Mouse (Mus musculus) adipocyte (in vitro differentiated cells): Measurements from ENCODE around the gene Akap13.

Experiments used
- DNase-seq: peaks from one replicate; pipeline ENCODE4 v3.0.0-alpha.2; 2016; ENCODE audit warnings: low spot score

Gene Akap13

GRCm38 (mm10) chr7:75516716-75517619 lies 61.6 kb downstream of the Akap13 start:
- DNase-seq, result no peak

- no peak for DNase-seq
Observed at GRCm38 (mm10) chr7:75520531-75520930, 65.2 kb downstream of the Akap13 start.

GRCm38 (mm10) chr7:75521199-75521598 lies 65.9 kb downstream of the Akap13 start:
- DNase-seq, result no peak

- no peak for DNase-seq
Observed at GRCm38 (mm10) chr7:75522226-75522625, 66.9 kb downstream of the Akap13 start.

- DNase-seq, result no peak
Observed at GRCm38 (mm10) chr7:75524789-75525569, 69.6 kb downstream of the Akap13 start.

- peak; percentile 63 for DNase-seq
Observed at GRCm38 (mm10) chr7:75525716-75526401, 70.5 kb downstream of the Akap13 start.

GRCm38 (mm10) chr7:75528751-75529150 lies 73.4 kb downstream of the Akap13 start:
- DNase-seq, result no peak

GRCm38 (mm10) chr7:75529857-75530437 lies 74.6 kb downstream of the Akap13 start:
- DNase-seq, result no peak

GRCm38 (mm10) chr7:75530642-75531041 lies 75.3 kb downstream of the Akap13 start:
- no peak for DNase-seq

- DNase-seq, result no peak
Observed at GRCm38 (mm10) chr7:75533079-75533478, 77.7 kb downstream of the Akap13 start.

GRCm38 (mm10) chr7:75536298-75536697 lies 81.0 kb downstream of the Akap13 start:
- DNase-seq, result no peak

- no peak for DNase-seq
Observed at GRCm38 (mm10) chr7:75537567-75537966, 82.2 kb downstream of the Akap13 start.

- no peak for DNase-seq
Observed at GRCm38 (mm10) chr7:75538513-75538912, 83.2 kb downstream of the Akap13 start.

GRCm38 (mm10) chr7:75539168-75539567 lies 83.8 kb downstream of the Akap13 start:
- no peak for DNase-seq

GRCm38 (mm10) chr7:75549856-75550255 lies 94.5 kb downstream of the Akap13 start:
- peak; percentile 45 for DNase-seq

- no peak for DNase-seq
Observed at GRCm38 (mm10) chr7:75550791-75551336, 95.5 kb downstream of the Akap13 start.

GRCm38 (mm10) chr7:75553002-75553666 lies 97.8 kb downstream of the Akap13 start:
- no peak for DNase-seq

- peak; percentile 10 for DNase-seq
Observed at GRCm38 (mm10) chr7:75553667-75554045, 98.3 kb downstream of the Akap13 start.

- peak; percentile 28 for DNase-seq
Observed at GRCm38 (mm10) chr7:75554065-75554464, 98.7 kb downstream of the Akap13 start.

- DNase-seq, result peak; percentile 45
Observed at GRCm38 (mm10) chr7:75555940-75556339, 100.6 kb downstream of the Akap13 start.

- no peak for DNase-seq
Observed at GRCm38 (mm10) chr7:75558225-75558624, 102.9 kb downstream of the Akap13 start.
